Mouse (Mus musculus): ENCODE results near the gene Gpr18. TPM values are rescaled to one million over a fixed set of nuclear protein-coding genes. Genes with fewer than 3 reads are reported as not detected.

The Gpr18 gene
- total RNA-seq (2012; rRNA removed), result 26.8 and 33.5 TPM in 2 replicates
- total RNA-seq (2014; rRNA removed), result 32.5 and 37.0 TPM in 2 replicates
- polyA plus RNA-seq (2012; ENCODE audit: insufficient read length, low read depth), result 37.8 and 46.2 TPM in 2 replicates

DNA sequence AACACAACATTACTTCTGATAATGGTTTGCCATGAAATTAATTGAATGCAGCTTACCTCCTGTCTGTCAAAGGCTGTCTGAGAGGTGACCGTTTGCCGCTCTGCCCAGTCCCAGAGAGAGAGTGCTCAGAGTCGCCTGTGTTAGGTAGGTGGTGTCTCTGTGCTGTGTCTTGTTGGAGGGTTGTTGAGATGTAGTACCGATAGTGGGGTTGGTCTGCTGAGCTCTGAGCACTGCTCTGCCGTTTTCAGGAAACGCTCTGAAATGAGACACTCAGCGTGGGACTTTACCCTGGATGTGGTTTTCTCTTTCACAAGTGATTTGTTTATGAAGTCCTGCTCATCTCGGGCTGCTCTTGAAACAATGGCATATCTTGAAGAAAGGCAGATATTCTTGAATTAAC lies at the start of gene Gpr18:
Gene Gpr18 (minus strand): TSS at position 161 of the 400 bp plus-strand sequence.
- in situ Hi-C loops (cut with MboI; ENCODE audit: low pct_ligation_motif_present, low pct_unique_long_range_greater_than_20kb, low sequenced_read_pairs) (no loop called here), dilution Hi-C loops (cut with MboI; ENCODE audit: extremely low pct_ligation_motif_present, extremely low pct_unique_long_range_greater_than_20kb, low sequenced_read_pairs) (no loop called here)
- no peaks in the 10 kb centered on the region for H3K9me3 ChIP-seq (replicated peaks; ENCODE audit: low read length)
- H3K4me2 ChIP-seq (ENCODE audit: insufficient read depth, low read depth, poor library complexity, severe bottlenecking), result peak within 1 kb of the TSS; percentile 99
- peak; percentile 84 for DNase-seq (ENCODE audit: extremely low read depth)
- H3K4me1 ChIP-seq (ENCODE audit: control insufficient read depth in 1 of 2, insufficient read depth in 2 of 2), result peaks cover 21 to 71% of the 10 kb centered on the region in 2 experiments
- peaks cover 17 to 49% of the 10 kb centered on the region in 2 experiments for H3K36me3 ChIP-seq (replicated peaks in 1 of 2; ENCODE audit: control insufficient read depth in 1 of 2, insufficient read depth in 1 of 2, low read length in 1 of 2)
- H3K27me3 ChIP-seq (replicated peaks), result no peaks in the 10 kb centered on the region
- peak within 1 kb of the TSS; percentile 100 for H3K27ac ChIP-seq (ENCODE audit: insufficient read depth, low read depth)
- peaks cover 41% of the 10 kb centered on the region for H3K79me2 ChIP-seq (replicated peaks; ENCODE audit: control insufficient read depth, extremely low read depth, insufficient read depth, poor library complexity, severe bottlenecking)
- peak within 1 kb of the TSS; percentile 88 for H3K9ac ChIP-seq (ENCODE audit: insufficient read depth, low read depth)
- H3K4me3 ChIP-seq (replicated peaks in 1 of 3; ENCODE audit: low read depth in 2 of 3, low read length in 2 of 3, poor library complexity in 1 of 3), result peak within 1 kb of the TSS; percentile 65 to 80 (median 68)
- no peak for TF ChIP-seq E2F4 (IDR thresholded peaks at IDR 0.05; ENCODE audit: insufficient replicate concordance, low read depth, low read length)
- TF ChIP-seq ZNF384 (IDR thresholded peaks at IDR 0.05; ENCODE audit: low read depth, low read length), result no peak
- TF ChIP-seq NRF1 (IDR thresholded peaks at IDR 0.05; ENCODE audit: low read depth, low read length), result no peak
- no peak; the same call in none of the 2 replicates for TF ChIP-seq SIN3A (IDR thresholded peaks at IDR 0.05; ENCODE audit: low read length)
- peak; percentile 72 for TF ChIP-seq POLR2A (IDR thresholded peaks at IDR 0.05; ENCODE audit: low read depth, low read length)
- TF ChIP-seq USF2 (conservative IDR thresholded peaks at IDR 0.05; ENCODE audit: low read depth, low read length), result no peak
- no peak; the same call in 1 of the 2 replicates for TF ChIP-seq RAD21 (IDR thresholded peaks at IDR 0.05; ENCODE audit: low read depth, low read length)
- no peak for TF ChIP-seq SMC3 (IDR thresholded peaks at IDR 0.05; ENCODE audit: low read depth, low read length)
- no peak for TF ChIP-seq CHD2 (IDR thresholded peaks at IDR 0.05; ENCODE audit: low read length)
- peak; percentile 58; the same call in 1 of the 2 replicates for TF ChIP-seq ETS1 (conservative IDR thresholded peaks at IDR 0.05; ENCODE audit: low read depth, low read length)
- no peak for TF ChIP-seq JUN (IDR thresholded peaks at IDR 0.05; ENCODE audit: insufficient read depth, low read depth, low read length)
- 0 out of 2 replicates have a peak, but pooled peaks have one; percentile 57 for TF ChIP-seq UBTF (IDR thresholded peaks at IDR 0.05; ENCODE audit: low read depth, low read length)
- no peak for TF ChIP-seq PAX5 (IDR thresholded peaks at IDR 0.05; ENCODE audit: low read length)
- peak; percentile 65; the same call in 1 of the 2 replicates for TF ChIP-seq IRF4 (IDR thresholded peaks at IDR 0.05; ENCODE audit: low read depth, low read length)
- no peak for TF ChIP-seq RCOR1 (conservative IDR thresholded peaks at IDR 0.05; ENCODE audit: low read depth, low read length)
- TF ChIP-seq POLR2AphosphoS2 (IDR thresholded peaks at IDR 0.05; ENCODE audit: low read depth, low read length), result no peak
- 0 out of 2 replicates have a peak, but pooled peaks have one; percentile 44 for TF ChIP-seq MYC (IDR thresholded peaks at IDR 0.05; ENCODE audit: low read depth, low read length)
- TF ChIP-seq GABPA (IDR thresholded peaks at IDR 0.05; ENCODE audit: insufficient replicate concordance, low read depth, low read length), result no peak
- TF ChIP-seq MAFK (IDR thresholded peaks at IDR 0.05; ENCODE audit: insufficient replicate concordance, low read length), result no peak
- TF ChIP-seq NELFE (IDR thresholded peaks at IDR 0.05; ENCODE audit: low read depth, low read length), result peak; percentile 79; the same call in 1 of the 2 replicates
- TF ChIP-seq EP300 (IDR thresholded peaks at IDR 0.05; ENCODE audit: low read length), result peak; percentile 47; the same call in 1 of the 2 replicates
- no peak; the same call in 1 of the 2 replicates for TF ChIP-seq JUND (conservative IDR thresholded peaks at IDR 0.05; ENCODE audit: low read depth, low read length)
- TF ChIP-seq BHLHE40 (IDR thresholded peaks at IDR 0.05; ENCODE audit: low read depth, low read length), result peak; percentile 59
- peak; percentile 89 for TF ChIP-seq TBP (conservative IDR thresholded peaks at IDR 0.05; ENCODE audit: low read depth, low read length)
- no peak for TF ChIP-seq USF1 (IDR thresholded peaks at IDR 0.05; ENCODE audit: low read depth, low read length)
- no peak for TF ChIP-seq ZKSCAN1 (IDR thresholded peaks at IDR 0.05; ENCODE audit: borderline replicate concordance, low read depth, low read length)
- no peak for TF ChIP-seq KAT2A (IDR thresholded peaks at IDR 0.05; ENCODE audit: insufficient replicate concordance, low read length)
- peak; percentile 28; the same call in 1 of the 2 replicates for TF ChIP-seq MEF2A (IDR thresholded peaks at IDR 0.05; ENCODE audit: borderline replicate concordance, low read depth, low read length)
- no peak; the same call in 1 of the 2 replicates for TF ChIP-seq MAX (IDR thresholded peaks at IDR 0.05; ENCODE audit: low read length)
- TF ChIP-seq ZMIZ1 (IDR thresholded peaks at IDR 0.05; ENCODE audit: low read depth, low read length), result 0 out of 2 replicates have a peak, but pooled peaks have one; percentile 72
- TF ChIP-seq HCFC1 (IDR thresholded peaks at IDR 0.05; ENCODE audit: low read depth, low read length), result 0 out of 2 replicates have a peak, but pooled peaks have one; percentile 35
- TF ChIP-seq CTCF (conservative IDR thresholded peaks at IDR 0.05 in 1 of 2, IDR thresholded peaks at IDR 0.05 in 1 of 2; ENCODE audit: low read depth in 2 of 2, low read length in 2 of 2), result no peak
- TF ChIP-seq ELF1 (IDR thresholded peaks at IDR 0.05; ENCODE audit: low read depth, low read length), result peak; percentile 48; the same call in 1 of the 2 replicates
- TF ChIP-seq ZC3H11A (IDR thresholded peaks at IDR 0.05; ENCODE audit: low read depth, low read length), result no peak
- peak; percentile 76; the same call in 1 of the 2 replicates for TF ChIP-seq MAZ (IDR thresholded peaks at IDR 0.05; ENCODE audit: low read depth, low read length)
- no peak; the same call in 1 of the 2 replicates for TF ChIP-seq MXI1 (IDR thresholded peaks at IDR 0.05; ENCODE audit: low read depth, low read length)
- peak; percentile 90 for TF ChIP-seq CHD1 (IDR thresholded peaks at IDR 0.05; ENCODE audit: low read depth, low read length)
- peak; percentile 54 for TF ChIP-seq TCF12 (IDR thresholded peaks at IDR 0.05; ENCODE audit: low read depth, low read length)
